Mouse (Mus musculus) intestine, embryonic 16.5 days (tissue): Measurements from ENCODE around the gene Grin1. TPM values are rescaled to one million over a fixed set of nuclear protein-coding genes. Genes with fewer than 3 reads are reported as not detected.

ENCODE experiments used
- ATAC-seq: fragments of 200-750 bp; cut with Nextera tagmentation; 2 replicates; pipeline ENCODE4 v1.8.0; 2017; ENCODE audit warnings: moderate TSS enrichment, moderate library complexity
- H3K27ac ChIP-seq: fragments of 300-500 bp; sonication (generic); 2 replicates; pipeline ENCODE4 v1.5.1; 2014; ENCODE audit warnings: mild to moderate bottlenecking, low read length
- H3K27me3 ChIP-seq: fragments of 300-500 bp; sonication (generic); replicated peaks from 2 replicates; pipeline ENCODE4 v1.6.1; 2014; ENCODE audit warnings: low read length, control low read depth, mixed read lengths; ENCODE audit not compliant: control insufficient read depth, insufficient read depth
- H3K36me3 ChIP-seq: fragments of 300-500 bp; sonication (generic); 2 replicates; pipeline ENCODE4 v1.6.1; 2014; ENCODE audit warnings: low read length, control low read depth; ENCODE audit not compliant: control insufficient read depth, insufficient read depth
- H3K4me1 ChIP-seq: fragments of 300-500 bp; sonication (generic); 2 replicates; pipeline ENCODE4 v1.6.1; 2014; ENCODE audit warnings: low read length, control low read depth, mixed read lengths; ENCODE audit not compliant: control insufficient read depth, insufficient read depth
- H3K4me2 ChIP-seq: fragments of 300-500 bp; sonication (generic); 2 replicates; pipeline ENCODE4 v1.6.1; 2014; ENCODE audit warnings: low read depth, low read length, control low read depth
- H3K4me3 ChIP-seq: fragments of 300-500 bp; sonication (generic); 2 replicates; pipeline ENCODE4 v1.5.1; 2014; ENCODE audit warnings: mild to moderate bottlenecking, low read length
- H3K9ac ChIP-seq: fragments of 300-500 bp; sonication (generic); 2 replicates; pipeline ENCODE4 v1.6.1; 2014; ENCODE audit warnings: low read depth, low read length
- H3K9me3 ChIP-seq: fragments of 300-500 bp; sonication (generic); 2 replicates; pipeline ENCODE4 v1.6.1; 2016; ENCODE audit warnings: low read length, control low read depth; ENCODE audit not compliant: control insufficient read depth
- WGBS: fragments of 180-500 bp; shearing (Covaris S2); extraction: QIAGEN DNeasy Blood & Tissue Kit; methylation state at CpG from one replicate; pipeline ENCODE4 v1.1.7; 2014; 5-methylcytosine and 5-hydroxymethylcytosine counted together
- polyA plus RNA-seq: library from polyadenylated mRNA; unstranded; fragments of >200 nt; fragmentation: Nextera tagmentation; extraction: Ambion mirVana; gene quantifications from 2 replicates; pipeline ENCODE4 v1.2.1, GENCODE M21; 2015

Gene Grin1
- polyA plus RNA-seq, 1 experiment from 2014 or later: 1.7 TPM

GRCm38 (mm10) chr2:25273010-25273409 lies 46.0 kb downstream of the Grin1 start:
- H3K27ac ChIP-seq: peak overlapping the region; percentile 41
- peak overlapping the region; percentile 94 for H3K9ac ChIP-seq
- H3K27me3 ChIP-seq: no peaks in the 10 kb centered on the region
- peak overlapping the region; percentile 92 for H3K4me3 ChIP-seq
- 32% methylated on average over 16 of the region's 16 CpGs for WGBS
- no peak for ATAC-seq
- H3K4me2 ChIP-seq: peak overlapping the region; percentile 91
- H3K36me3 ChIP-seq: peaks cover 22% of the 10 kb centered on the region
- no peaks in the 10 kb centered on the region for H3K9me3 ChIP-seq
- peaks cover 23% of the 10 kb centered on the region for H3K4me1 ChIP-seq

- WGBS: 0% methylated on average over 29 of the region's 29 CpGs
- Histone ChIP-seq H3K36me3 (peaks cover 17% of the 10 kb centered on the region), H3K4me2 (peak overlapping the region; percentile 91), H3K27ac (peak overlapping the region; percentile 41), H3K27me3 (no peaks in the 10 kb centered on the region), H3K9me3 (no peaks in the 10 kb centered on the region), H3K4me1 (peaks cover 26% of the 10 kb centered on the region), H3K4me3 (peak overlapping the region; percentile 92), H3K9ac (peak overlapping the region; percentile 94)
- ATAC-seq: peak; percentile 67
Observed at GRCm38 (mm10) chr2:25272515-25272914, 46.5 kb downstream of the Grin1 start.

GRCm38 (mm10) chr2:25271827-25272511 lies 47.0 kb downstream of the Grin1 start, which contains the start of the genes Ssna1 and Anapc2:
Gene Ssna1 (minus strand): TSS chr2:25272438.
Gene Anapc2 (plus strand): TSS chr2:25272478.
- ATAC-seq: peak; percentile 95
- Histone ChIP-seq H3K4me1 (peaks cover 32% of the 10 kb centered on the region), H3K9ac (peak within 1 kb of the TSS; percentile 94), H3K36me3 (peaks cover 16% of the 10 kb centered on the region), H3K4me2 (peak within 1 kb of the TSS; percentile 91), H3K9me3 (no peaks in the 10 kb centered on the region), H3K27me3 (no peaks in the 10 kb centered on the region), H3K4me3 (peak within 1 kb of the TSS; percentile 92), H3K27ac (peak within 1 kb of the TSS; percentile 85)
- WGBS: under 1% methylated on average over 54 of the region's 55 CpGs

- peak overlapping the region; percentile 96 for H3K27ac ChIP-seq
- ATAC-seq: no peak
- peaks cover 5% of the 10 kb centered on the region; the same call in 1 of the 2 replicates for H3K27me3 ChIP-seq
- peaks cover 11% of the 10 kb centered on the region for H3K36me3 ChIP-seq
- peaks cover 52% of the 10 kb centered on the region for H3K4me1 ChIP-seq
- H3K4me2 ChIP-seq: peak overlapping the region; percentile 96; the same call in 1 of the 2 replicates
- H3K4me3 ChIP-seq: peak overlapping the region; percentile 93; the same call in 1 of the 2 replicates
- 78% methylated on average over 4 of the region's 4 CpGs for WGBS
- H3K9me3 ChIP-seq: no peaks in the 10 kb centered on the region
- peak overlapping the region; percentile 87; the same call in 1 of the 2 replicates for H3K9ac ChIP-seq
Observed at GRCm38 (mm10) chr2:25267746-25268309, 51.2 kb downstream of the Grin1 start.

GRCm38 (mm10) chr2:25267241-25267640 lies 51.7 kb downstream of the Grin1 start:
- Histone ChIP-seq H3K27ac (peak overlapping the region; percentile 96), H3K4me3 (peak overlapping the region; percentile 93), H3K4me1 (peaks cover 51% of the 10 kb centered on the region), H3K36me3 (peaks cover 11% of the 10 kb centered on the region), H3K9me3 (no peaks in the 10 kb centered on the region), H3K27me3 (peaks cover 5% of the 10 kb centered on the region; the same call in 1 of the 2 replicates), H3K4me2 (peak overlapping the region; percentile 96), H3K9ac (peak overlapping the region; percentile 87)
- no peak; the same call in 1 of the 2 replicates for ATAC-seq

GRCm38 (mm10) chr2:25266720-25267119 lies 52.3 kb downstream of the Grin1 start:
- H3K4me1 ChIP-seq: peaks cover 51% of the 10 kb centered on the region
- ATAC-seq: 0 out of 2 replicates have a peak, but pooled peaks have one; percentile 2
- H3K9me3 ChIP-seq: no peaks in the 10 kb centered on the region
- H3K9ac ChIP-seq: peak overlapping the region; percentile 87
- H3K27ac ChIP-seq: peak overlapping the region; percentile 96
- WGBS: 28% methylated on average over 2 of the region's 2 CpGs
- peak overlapping the region; percentile 93 for H3K4me3 ChIP-seq
- peaks cover 11% of the 10 kb centered on the region for H3K36me3 ChIP-seq
- H3K27me3 ChIP-seq: peaks cover 5% of the 10 kb centered on the region; the same call in 1 of the 2 replicates
- H3K4me2 ChIP-seq: peak overlapping the region; percentile 96

- Histone ChIP-seq H3K27ac (peak overlapping the region; percentile 96), H3K4me3 (peak overlapping the region; percentile 93), H3K9me3 (no peaks in the 10 kb centered on the region), H3K4me2 (peak overlapping the region; percentile 96), H3K9ac (peak overlapping the region; percentile 87), H3K4me1 (peaks cover 46% of the 10 kb centered on the region), H3K36me3 (peaks cover 11% of the 10 kb centered on the region), H3K27me3 (peaks cover 5% of the 10 kb centered on the region; the same call in 1 of the 2 replicates)
- ATAC-seq: peak; percentile 29
- WGBS: 47% methylated on average over 6 of the region's 6 CpGs
Observed at GRCm38 (mm10) chr2:25265897-25266656, 52.9 kb downstream of the Grin1 start.

GRCm38 (mm10) chr2:25264851-25265250 lies 54.1 kb downstream of the Grin1 start:
- Histone ChIP-seq H3K4me3 (peak overlapping the region; percentile 93), H3K4me2 (peak overlapping the region; percentile 96), H3K9ac (peak overlapping the region; percentile 87), H3K27ac (peak overlapping the region; percentile 96), H3K9me3 (no peaks in the 10 kb centered on the region), H3K27me3 (peaks cover 5% of the 10 kb centered on the region; the same call in 1 of the 2 replicates), H3K36me3 (peaks cover 6% of the 10 kb centered on the region), H3K4me1 (peaks cover 41% of the 10 kb centered on the region)
- WGBS: 77% methylated on average over 3 of the region's 3 CpGs
- no peak for ATAC-seq

GRCm38 (mm10) chr2:25264286-25264660 lies 54.7 kb downstream of the Grin1 start:
- peak overlapping the region; percentile 87 for H3K9ac ChIP-seq
- H3K27ac ChIP-seq: peak overlapping the region; percentile 96
- H3K4me1 ChIP-seq: peaks cover 41% of the 10 kb centered on the region
- H3K9me3 ChIP-seq: no peaks in the 10 kb centered on the region
- peaks cover 1% of the 10 kb centered on the region for H3K36me3 ChIP-seq
- ATAC-seq: no peak
- peaks cover 5% of the 10 kb centered on the region; the same call in 1 of the 2 replicates for H3K27me3 ChIP-seq
- H3K4me2 ChIP-seq: peak overlapping the region; percentile 96
- peak overlapping the region; percentile 93 for H3K4me3 ChIP-seq
- 76% methylated on average over 5 of the region's 5 CpGs for WGBS
